Mouse (Mus musculus): ENCODE data around the gene Sfxn5. TPM values are rescaled to one million over a fixed set of nuclear protein-coding genes. Genes with fewer than 3 reads are reported as not detected.

The Sfxn5 gene
- 100 to 1,000 TPM; 164 to 165 TPM for total RNA-seq (2021)

GRCm38 (mm10) chr6:85333000-85333669 is at the start of gene Sfxn5:
TSS of gene Sfxn5 (minus strand) at chr6:85333422.
- DNase-seq = peak; percentile 96

- DNase-seq = no peak
Observed at GRCm38 (mm10) chr6:85382791-85383190, 49.6 kb upstream of the Sfxn5 start.

- DNase-seq = no peak
Observed at GRCm38 (mm10) chr6:85381648-85382020, 48.4 kb upstream of the Sfxn5 start.

GRCm38 (mm10) chr6:85380901-85381647 is 47.9 kb upstream of the Sfxn5 start:
- DNase-seq = no peak

GRCm38 (mm10) chr6:85380201-85380900 is 47.1 kb upstream of the Sfxn5 start:
- DNase-seq = peak; percentile 60 to 73

- DNase-seq = no peak
Observed at GRCm38 (mm10) chr6:85378629-85379028, 45.4 kb upstream of the Sfxn5 start.

GRCm38 (mm10) chr6:85377876-85378275 is 44.7 kb upstream of the Sfxn5 start:
- DNase-seq = no peak

GRCm38 (mm10) chr6:85377066-85377734 is 44.0 kb upstream of the Sfxn5 start:
- no peak for DNase-seq

- DNase-seq = peak; percentile 94
Observed at GRCm38 (mm10) chr6:85374734-85375114, 41.5 kb upstream of the Sfxn5 start.

- peak; percentile 24 to 27 for DNase-seq
Observed at GRCm38 (mm10) chr6:85373951-85374733, 40.9 kb upstream of the Sfxn5 start, which contains the start of gene Rab11fip5. TSS of gene Rab11fip5 (minus strand) at chr6:85374634.

GRCm38 (mm10) chr6:85373066-85373860 is 40.0 kb upstream of the Sfxn5 start:
- DNase-seq = no peak

- DNase-seq = no peak
Observed at GRCm38 (mm10) chr6:85372496-85372895, 39.3 kb upstream of the Sfxn5 start.

GRCm38 (mm10) chr6:85371859-85372405 is 38.7 kb upstream of the Sfxn5 start:
- DNase-seq = no peak

GRCm38 (mm10) chr6:85370666-85371430 is 37.6 kb upstream of the Sfxn5 start:
- no peak for DNase-seq

- DNase-seq = no peak
Observed at GRCm38 (mm10) chr6:85370041-85370440, 36.8 kb upstream of the Sfxn5 start.

- no peak for DNase-seq
Observed at GRCm38 (mm10) chr6:85369181-85369860, 36.1 kb upstream of the Sfxn5 start.

- DNase-seq = no peak
Observed at GRCm38 (mm10) chr6:85368722-85369121, 35.5 kb upstream of the Sfxn5 start.

- no peak for DNase-seq
Observed at GRCm38 (mm10) chr6:85368166-85368565, 34.9 kb upstream of the Sfxn5 start.

- DNase-seq = no peak
Observed at GRCm38 (mm10) chr6:85366387-85366786, 33.2 kb upstream of the Sfxn5 start.

Data from layer of hippocampus, postnatal 36 days (tissue).